Mouse (Mus musculus) heart, embryonic 10.5 days (tissue): ENCODE data around the gene Nicn1. TPM values are rescaled to one million over a fixed set of nuclear protein-coding genes. Genes with fewer than 3 reads are reported as not detected.
"Not testable (repeated sequence)": the region's sequence is repeated elsewhere in the genome, so short reads cannot be mapped to it uniquely, and the experiment has no call there.

Experiments
- DNase-seq: peaks from one replicate; pipeline ENCODE4 v3.0.0-alpha.2; 2017; ENCODE audit warnings: low spot score
- H3K27ac ChIP-seq: fragments of 300-500 bp; sonication (generic); 2 replicates; pipeline ENCODE4 v1.5.1; 2016; ENCODE audit warnings: mild to moderate bottlenecking
- H3K27me3 ChIP-seq: fragments of 300-500 bp; sonication (generic); 2 replicates; pipeline ENCODE4 v1.6.1; 2016; ENCODE audit warnings: mild to moderate bottlenecking; ENCODE audit not compliant: poor library complexity, insufficient read depth, severe bottlenecking
- H3K36me3 ChIP-seq: fragments of 300-500 bp; sonication (generic); 2 replicates; pipeline ENCODE4 v1.6.1; 2016; ENCODE audit warnings: mild to moderate bottlenecking, moderate library complexity
- H3K4me1 ChIP-seq: fragments of 300-500 bp; sonication (generic); 2 replicates; pipeline ENCODE4 v1.6.1; 2016; ENCODE audit warnings: mild to moderate bottlenecking
- H3K4me3 ChIP-seq: fragments of 300-500 bp; sonication (generic); 2 replicates; pipeline ENCODE4 v1.5.1; 2016; ENCODE audit warnings: mild to moderate bottlenecking, moderate library complexity
- H3K9me3 ChIP-seq: fragments of 300-500 bp; sonication (generic); 2 replicates; pipeline ENCODE4 v1.6.1; 2016; ENCODE audit warnings: mild to moderate bottlenecking, moderate library complexity
- WGBS: fragments of 180-500 bp; shearing (Covaris S2); methylation state at CpG from one replicate; pipeline ENCODE4 v1.1.7; 2016; 5-methylcytosine and 5-hydroxymethylcytosine counted together
- polyA plus RNA-seq: library from polyadenylated mRNA; unstranded; fragments of >200 nt; fragmentation: Nextera tagmentation; extraction: Ambion mirVana; gene quantifications from 2 replicates; pipeline ENCODE4 v1.2.1, GENCODE M21; 2016

Nicn1 gene
- polyA plus RNA-seq, 1 experiment from 2014 or later, result 21.4 TPM

- H3K27me3 ChIP-seq, result no peaks in the 10 kb centered on the region
These were observed 23.8 kb upstream of the Nicn1 start for GRCm38 (mm10) chr9:108266261-108266935.

GRCm38 (mm10) chr9:108267691-108268090, 22.5 kb upstream of the Nicn1 start:
- peaks cover 57% of the 10 kb centered on the region for H3K4me1 ChIP-seq
- no peaks in the 10 kb centered on the region for H3K27me3 ChIP-seq
- DNase-seq, result no peak
- H3K4me3 ChIP-seq, result no peak overlapping the region
- H3K27ac ChIP-seq, result peak overlapping the region; percentile 32
- WGBS, result 63% methylated on average over 7 of the region's 7 CpGs
- no peaks in the 10 kb centered on the region for H3K36me3 ChIP-seq
- H3K9me3 ChIP-seq, result no peaks in the 10 kb centered on the region

More at GRCm38 (mm10) chr9:108266261-108266935, 23.8 kb upstream of the Nicn1 start:
- WGBS, result 51% methylated on average over 10 of the region's 10 CpGs
- no peaks in the 10 kb centered on the region for H3K9me3 ChIP-seq
- peak overlapping the region; percentile 74; the same call in 1 of the 2 replicates for H3K27ac ChIP-seq
- no peak for DNase-seq
- no peak overlapping the region for H3K4me3 ChIP-seq
- H3K4me1 ChIP-seq, result peaks cover 53% of the 10 kb centered on the region
- H3K36me3 ChIP-seq, result no peaks in the 10 kb centered on the region

GRCm38 (mm10) chr9:108268701-108269100, 21.5 kb upstream of the Nicn1 start:
- WGBS, result 69% methylated on average over 7 of the region's 7 CpGs
- not testable (repeated sequence) for H3K9me3 ChIP-seq, H3K36me3 ChIP-seq, H3K4me3 ChIP-seq, H3K27me3 ChIP-seq, DNase-seq
- peaks cover 59% of the 10 kb centered on the region for H3K4me1 ChIP-seq
- 0 out of 2 replicates have a peak overlapping the region, but pooled peaks have one; percentile 22 for H3K27ac ChIP-seq

GRCm38 (mm10) chr9:108271941-108272340, 18.3 kb upstream of the Nicn1 start:
- 18% methylated on average over 2 of the region's 2 CpGs for WGBS
- Histone ChIP-seq H3K4me3 (no peak overlapping the region), H3K36me3 (no peaks in the 10 kb centered on the region), H3K4me1 (peaks cover 51% of the 10 kb centered on the region), H3K27me3 (no peaks in the 10 kb centered on the region), H3K9me3 (no peaks in the 10 kb centered on the region), H3K27ac (peak overlapping the region; percentile 65; the same call in 1 of the 2 replicates)
- DNase-seq, result no peak

GRCm38 (mm10) chr9:108272691-108273090, 17.5 kb upstream of the Nicn1 start:
- WGBS, result 49% methylated on average over 5 of the region's 5 CpGs
- no peaks in the 10 kb centered on the region for H3K36me3 ChIP-seq
- H3K4me3 ChIP-seq, result no peak overlapping the region
- no peak for DNase-seq
- H3K27me3 ChIP-seq, result no peaks in the 10 kb centered on the region
- H3K4me1 ChIP-seq, result peaks cover 48% of the 10 kb centered on the region
- H3K9me3 ChIP-seq, result no peaks in the 10 kb centered on the region
- H3K27ac ChIP-seq, result peak overlapping the region; percentile 65

GRCm38 (mm10) chr9:108273485-108273884, 16.7 kb upstream of the Nicn1 start:
- Histone ChIP-seq H3K4me1 (peaks cover 44% of the 10 kb centered on the region), H3K27ac (no peak overlapping the region), H3K27me3 (no peaks in the 10 kb centered on the region), H3K9me3 (no peaks in the 10 kb centered on the region), H3K4me3 (no peak overlapping the region), H3K36me3 (no peaks in the 10 kb centered on the region)
- WGBS, result 81% methylated on average over 4 of the region's 4 CpGs
- no peak for DNase-seq

GRCm38 (mm10) chr9:108274476-108275330, 15.5 kb upstream of the Nicn1 start:
- no peak overlapping the region for H3K4me3 ChIP-seq
- 70% methylated on average over 5 of the region's 5 CpGs for WGBS
- H3K9me3 ChIP-seq, result no peaks in the 10 kb centered on the region
- no peaks in the 10 kb centered on the region for H3K27me3 ChIP-seq
- peaks cover 36% of the 10 kb centered on the region for H3K4me1 ChIP-seq
- H3K27ac ChIP-seq, result peak overlapping the region; percentile 76
- H3K36me3 ChIP-seq, result no peaks in the 10 kb centered on the region
- DNase-seq, result no peak

GRCm38 (mm10) chr9:108275331-108275659, 14.9 kb upstream of the Nicn1 start:
- Histone ChIP-seq H3K4me3 (no peak overlapping the region), H3K27me3 (no peaks in the 10 kb centered on the region), H3K9me3 (no peaks in the 10 kb centered on the region), H3K4me1 (peaks cover 41% of the 10 kb centered on the region), H3K36me3 (no peaks in the 10 kb centered on the region), H3K27ac (peak overlapping the region; percentile 76)
- WGBS, result 21% methylated on average over 6 of the region's 6 CpGs
- no peak for DNase-seq

- WGBS, result 70% methylated on average over 10 of the region's 10 CpGs
These were observed 11.4 kb upstream of the Nicn1 start for GRCm38 (mm10) chr9:108278697-108279450.

GRCm38 (mm10) chr9:108280071-108280828, 10.0 kb upstream of the Nicn1 start:
- WGBS, result 34% methylated on average over 8 of the region's 8 CpGs
- Histone ChIP-seq H3K27ac (peak overlapping the region; percentile 42; the same call in 1 of the 2 replicates), H3K4me3 (no peak overlapping the region), H3K4me1 (peaks cover 13% of the 10 kb centered on the region), H3K9me3 (no peaks in the 10 kb centered on the region), H3K36me3 (no peaks in the 10 kb centered on the region), H3K27me3 (no peaks in the 10 kb centered on the region)
- no peak for DNase-seq

More at GRCm38 (mm10) chr9:108278697-108279450, 11.4 kb upstream of the Nicn1 start:
- Histone ChIP-seq H3K27me3 (no peaks in the 10 kb centered on the region), H3K9me3 (no peaks in the 10 kb centered on the region), H3K4me3 (no peak overlapping the region), H3K27ac (no peak overlapping the region), H3K4me1 (peaks cover 24% of the 10 kb centered on the region), H3K36me3 (no peaks in the 10 kb centered on the region)
- no peak for DNase-seq

- Histone ChIP-seq H3K9me3 (no peaks in the 10 kb centered on the region), H3K27me3 (no peaks in the 10 kb centered on the region), H3K36me3 (no peaks in the 10 kb centered on the region), H3K4me3 (no peak overlapping the region), H3K27ac (no peak overlapping the region), H3K4me1 (peaks cover 8% of the 10 kb centered on the region; the same call in 1 of the 2 replicates)
- DNase-seq, result no peak
- WGBS, result 10% methylated on average over 6 of the region's 6 CpGs
These were observed 5.8 kb upstream of the Nicn1 start for GRCm38 (mm10) chr9:108284410-108284809.

- H3K4me3 ChIP-seq, H3K4me1 ChIP-seq, H3K36me3 ChIP-seq, H3K27ac ChIP-seq, H3K27me3 ChIP-seq, DNase-seq, H3K9me3 ChIP-seq: not testable (repeated sequence)
- WGBS, result 77% methylated on average over 6 of the region's 6 CpGs
These were observed 2.5 kb upstream of the Nicn1 start for GRCm38 (mm10) chr9:108287526-108288238.
